In the genomic region with DNA sequence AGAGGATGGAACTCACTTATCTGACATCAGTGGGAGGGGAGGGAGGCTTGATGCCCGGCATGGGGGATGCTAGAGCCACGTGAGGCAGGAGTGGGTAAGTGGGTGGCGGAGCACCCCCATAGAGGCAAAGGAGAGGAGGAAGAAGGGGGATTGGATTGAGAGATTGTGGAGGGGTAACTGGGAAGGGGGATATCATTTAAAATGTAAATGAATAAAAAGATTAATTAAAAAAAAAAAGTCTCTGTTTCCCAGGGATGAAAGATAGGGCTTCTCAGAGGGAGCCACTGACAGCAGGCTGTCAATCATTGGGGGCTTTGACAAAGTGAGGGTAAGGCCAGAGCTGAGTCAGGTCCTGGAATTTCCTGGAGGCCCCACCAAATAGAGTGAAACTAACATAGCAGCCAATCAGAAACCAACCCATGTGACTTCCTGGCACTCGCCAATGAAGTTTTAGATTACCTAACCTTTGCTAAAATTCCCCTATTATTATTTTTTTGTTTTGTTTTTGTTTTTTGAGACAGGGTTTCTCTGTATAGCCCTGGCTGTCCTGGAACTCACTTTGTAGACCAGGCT, we compare ENCODE assay signal across 26 mouse cellular contexts. TPM values are rescaled to one million over a fixed set of nuclear protein-coding genes. Genes with fewer than 3 reads are reported as not detected.
A peak's percentile ranks its signal among the peaks of the same experiment; 100 is the strongest.
DNase-seq lines count a peak whose midpoint lies in the region; ATAC-seq and TF ChIP-seq lines count a peak whose summit lies in the region.
"Had no signal": no experiment of that assay in that cellular context is flagged by ENCODE, and none has a peak within 500 bp of the region (broad histone marks: within the 10 kb centered on the region; RNA-seq: fewer than 3 reads in every experiment).

No protein-coding gene starts in this region.

- no peak overlapping the region for H3K27ac ChIP-seq in limb, embryonic 12.5 days
- no peak overlapping the region for H3K27ac ChIP-seq in limb, embryonic 10.5 days
- peak overlapping the region; percentile 12; the same call in 1 of the 2 replicates for H3K27ac ChIP-seq in CH12.LX (ENCODE audit: insufficient read depth, low read depth)
- peak overlapping the region; percentile 51 for H3K27ac ChIP-seq in bone marrow macrophage, adult 2 months (ENCODE audit: insufficient read depth, low read depth, low read length)
- H3K27ac ChIP-seq: embryonic facial prominence, embryonic 12.5 days; embryonic facial prominence, embryonic 15.5 days; gastrocnemius, adult 2 months; hindbrain, embryonic 12.5 days; hindbrain, embryonic 15.5 days; intestine, embryonic 15.5 days had no signal

- no peak overlapping the region for H3K4me2 ChIP-seq in limb, embryonic 12.5 days
- no peak overlapping the region for H3K4me2 ChIP-seq in CH12.LX (ENCODE audit: insufficient read depth, low read depth, poor library complexity, severe bottlenecking)
- H3K4me2 ChIP-seq: embryonic facial prominence, embryonic 12.5 days; embryonic facial prominence, embryonic 15.5 days; heart, embryonic 11.5 days; hindbrain, embryonic 12.5 days; hindbrain, embryonic 15.5 days; intestine, embryonic 15.5 days had no signal

- no peak for TF ChIP-seq EP300 in CH12.LX (IDR thresholded peaks at IDR 0.05; ENCODE audit: low read length)

- WGBS in limb, embryonic 12.5 days: 83% methylated on average over 4 of the region's 4 CpGs
- 75% methylated on average over 4 of the region's 4 CpGs for WGBS in limb, embryonic 10.5 days

- intact Hi-C loops in gastrocnemius, postnatal 36 days (cut with DNase I): no loop called here

- no peak for DNase-seq in limb, embryonic 10.5 days (ENCODE audit: low spot score)
- no peak for DNase-seq in CH12.LX (ENCODE audit: extremely low read depth)
- DNase-seq in testis, postnatal 10 days (ENCODE audit: low spot score): no peak
- no peak for DNase-seq in gastrocnemius, postnatal 36 days
- no peak for DNase-seq in adrenal gland, adult 2 months
- DNase-seq: adrenal gland, postnatal 10 days; adrenal gland, postnatal 36 days; cerebellum, adult 11 months; cerebellum, adult 2 months; cerebellum, adult 9-11 months; cerebellum, postnatal 25 days; forebrain, postnatal 0 days; gastrocnemius, adult 2 months; gastrocnemius, postnatal 14 days; heart, adult 18-20 months; kidney, adult 11 months had no signal

- no peaks in the 10 kb centered on the region for H3K27me3 ChIP-seq in limb, embryonic 12.5 days
- H3K27me3 ChIP-seq in limb, embryonic 10.5 days (ENCODE audit: low read depth, poor library complexity, severe bottlenecking): no peaks in the 10 kb centered on the region
- no peaks in the 10 kb centered on the region for H3K27me3 ChIP-seq in CH12.LX (replicated peaks)
- H3K27me3 ChIP-seq: embryonic facial prominence, embryonic 12.5 days; embryonic facial prominence, embryonic 15.5 days; hindbrain, embryonic 12.5 days; hindbrain, embryonic 15.5 days; intestine, embryonic 15.5 days had no signal

- H3K79me2 ChIP-seq in CH12.LX (replicated peaks; ENCODE audit: control insufficient read depth, extremely low read depth, insufficient read depth, poor library complexity, severe bottlenecking): no peaks in the 10 kb centered on the region

- no peak for TF ChIP-seq CTCF in CH12.LX (conservative IDR thresholded peaks at IDR 0.05 in 1 of 2, IDR thresholded peaks at IDR 0.05 in 1 of 2; ENCODE audit: low read depth in 2 of 2, low read length in 2 of 2)
- no peak for TF ChIP-seq CTCF in bone marrow macrophage, adult 2 months (IDR thresholded peaks at IDR 0.05; ENCODE audit: low read depth, low read length)

- no peak for TF ChIP-seq POLR2A in CH12.LX (IDR thresholded peaks at IDR 0.05; ENCODE audit: low read depth, low read length)
- TF ChIP-seq POLR2A in bone marrow macrophage, adult 2 months (IDR thresholded peaks at IDR 0.05; ENCODE audit: borderline replicate concordance, low read depth, low read length): no peak

- H3K36me3 ChIP-seq in limb, embryonic 12.5 days: no peaks in the 10 kb centered on the region
- no peaks in the 10 kb centered on the region for H3K36me3 ChIP-seq in limb, embryonic 10.5 days
- H3K36me3 ChIP-seq in CH12.LX (replicated peaks in 1 of 2; ENCODE audit: control insufficient read depth in 1 of 2, insufficient read depth in 1 of 2, low read length in 1 of 2): no peaks in the 10 kb centered on the region
- H3K36me3 ChIP-seq: embryonic facial prominence, embryonic 12.5 days; embryonic facial prominence, embryonic 15.5 days; G1E; hindbrain, embryonic 12.5 days; hindbrain, embryonic 15.5 days; intestine, embryonic 15.5 days had no signal

- H3K4me1 ChIP-seq in limb, embryonic 12.5 days (replicated peaks): peaks cover 10% of the 10 kb centered on the region; the same call in 1 of the 2 replicates
- H3K4me1 ChIP-seq in limb, embryonic 10.5 days: peaks cover 22% of the 10 kb centered on the region
- H3K4me1 ChIP-seq in CH12.LX (ENCODE audit: control insufficient read depth in 1 of 2, insufficient read depth in 2 of 2): peaks cover 23 to 75% of the 10 kb centered on the region in 2 experiments
- peaks cover 54% of the 10 kb centered on the region for H3K4me1 ChIP-seq in bone marrow macrophage, adult 2 months (ENCODE audit: control insufficient read depth, insufficient read depth, low read length)

- dilution Hi-C loops in CH12.LX (cut with MboI; ENCODE audit: extremely low pct_ligation_motif_present, extremely low pct_unique_long_range_greater_than_20kb, low sequenced_read_pairs): no loop called here

- no peak overlapping the region for H3K4me3 ChIP-seq in limb, embryonic 12.5 days (replicated peaks)
- no peak overlapping the region for H3K4me3 ChIP-seq in limb, embryonic 10.5 days
- H3K4me3 ChIP-seq in CH12.LX (replicated peaks in 1 of 3; ENCODE audit: low read depth in 2 of 3, low read length in 2 of 3, poor library complexity in 1 of 3): no peak overlapping the region
- H3K4me3 ChIP-seq in bone marrow macrophage, adult 2 months (ENCODE audit: insufficient read depth, low read length): no peak overlapping the region
- H3K4me3 ChIP-seq: embryonic facial prominence, embryonic 12.5 days; embryonic facial prominence, embryonic 15.5 days; gastrocnemius, adult 2 months; hindbrain, embryonic 12.5 days; hindbrain, embryonic 15.5 days; intestine, embryonic 15.5 days had no signal

- no peaks in the 10 kb centered on the region for H3K9me3 ChIP-seq in limb, embryonic 12.5 days
- H3K9me3 ChIP-seq in limb, embryonic 10.5 days (replicated peaks): no peaks in the 10 kb centered on the region
- H3K9me3 ChIP-seq in CH12.LX (replicated peaks; ENCODE audit: low read length): no peaks in the 10 kb centered on the region
- H3K9me3 ChIP-seq: embryonic facial prominence, embryonic 12.5 days; embryonic facial prominence, embryonic 15.5 days; G1E; hindbrain, embryonic 12.5 days; hindbrain, embryonic 15.5 days; intestine, embryonic 15.5 days had no signal

- in situ Hi-C loops in CH12.LX (cut with MboI; ENCODE audit: low pct_ligation_motif_present, low pct_unique_long_range_greater_than_20kb, low sequenced_read_pairs): no loop called here

- ATAC-seq in limb, embryonic 12.5 days (ENCODE audit: insufficient number of reproducible peaks, insufficient read depth, low FRiP score, low TSS enrichment, low read depth): no peak
- ATAC-seq: forebrain, embryonic 14.5 days; forebrain, postnatal 0 days; intestine, embryonic 15.5 days had no signal

- no peak for TF ChIP-seq RAD21 in CH12.LX (IDR thresholded peaks at IDR 0.05; ENCODE audit: low read depth, low read length)

- 0 out of 2 replicates have a peak overlapping the region, but pooled peaks have one; percentile 24 for H3K9ac ChIP-seq in limb, embryonic 12.5 days (replicated peaks)
- no peak overlapping the region for H3K9ac ChIP-seq in CH12.LX (ENCODE audit: insufficient read depth, low read depth)
- H3K9ac ChIP-seq: embryonic facial prominence, embryonic 12.5 days; embryonic facial prominence, embryonic 15.5 days; forebrain, postnatal 0 days; hindbrain, embryonic 12.5 days; hindbrain, embryonic 15.5 days; intestine, embryonic 15.5 days had no signal

TF ChIP-seq in CH12.LX, 34 proteins besides CTCF, POLR2A, EP300 and RAD21:
- TF ChIP-seq MYC (IDR thresholded peaks at IDR 0.05; ENCODE audit: low read depth, low read length): no peak
- no peak for TF ChIP-seq E2F4 (IDR thresholded peaks at IDR 0.05; ENCODE audit: insufficient replicate concordance, low read depth, low read length)
- TF ChIP-seq ETS1 (conservative IDR thresholded peaks at IDR 0.05; ENCODE audit: low read depth, low read length): peak; percentile 18; the same call in 1 of the 2 replicates
- TF ChIP-seq MAFK (IDR thresholded peaks at IDR 0.05; ENCODE audit: insufficient replicate concordance, low read length): peak; percentile 48; the same call in 1 of the 2 replicates
- TF ChIP-seq USF1 (IDR thresholded peaks at IDR 0.05; ENCODE audit: low read depth, low read length): peak; percentile 14; the same call in 1 of the 2 replicates
TF ChIP-seq in CH12.LX: peak in this region for 3.

RNA-seq across cellular contexts. Expression of a gene that starts 4.5 kb away (rescaled TPM):
- polyA plus RNA-seq in limb, embryonic 12.5 days (2016; fragmentation: Nextera tagmentation; extraction: Ambion mirVana): 57.9 and 59.7 TPM in 2 replicates
- 56.3 and 62.4 TPM in 2 replicates for polyA plus RNA-seq in limb, embryonic 10.5 days (2016; fragmentation: Nextera tagmentation; extraction: Ambion mirVana)
- total RNA-seq in CH12.LX (2012; rRNA removed) (136 and 166 TPM in 2 replicates), CH12.LX (2014; rRNA removed) (104 and 112 TPM in 2 replicates)
- polyA plus RNA-seq in CH12.LX (2012; ENCODE audit: insufficient read length, low read depth): 74.9 and 79.8 TPM in 2 replicates
- polyA plus RNA-seq in bone marrow macrophage, adult 2 months (2012; ENCODE audit: insufficient read depth, insufficient read length, missing spikeins): 94.2 and 95.5 TPM in 2 replicates
- total RNA-seq in gastrocnemius, postnatal 36 days (2021): 10 to 100 TPM; 40.8 to 44.9 TPM
- 10 to 100 TPM; 47.0 to 55.4 TPM for total RNA-seq in adrenal gland, adult 2 months (2021)
- 145 and 155 TPM in 2 replicates for polyA plus RNA-seq in adrenal gland, adult 2 months (2012; rRNA removed)

RNA-seq across cellular contexts. Expression of a gene that starts 31.2 kb away (rescaled TPM):
- 43.8 and 47.2 TPM in 2 replicates for polyA plus RNA-seq in limb, embryonic 12.5 days (2016; fragmentation: Nextera tagmentation; extraction: Ambion mirVana)
- polyA plus RNA-seq in limb, embryonic 10.5 days (2016; fragmentation: Nextera tagmentation; extraction: Ambion mirVana): 16.4 and 22.1 TPM in 2 replicates
- total RNA-seq in CH12.LX (2012; rRNA removed) (5.0 and 6.4 TPM in 2 replicates), CH12.LX (2014; rRNA removed) (1.4 and 2.2 TPM in 2 replicates)
- polyA plus RNA-seq in CH12.LX (2012; ENCODE audit: insufficient read length, low read depth): 9.7 and 9.8 TPM in 2 replicates
- polyA plus RNA-seq in bone marrow macrophage, adult 2 months (2012; ENCODE audit: insufficient read depth, insufficient read length, missing spikeins): 5.4 and 10.6 TPM in 2 replicates
- 1 to 10 TPM; 3.5 to 5.4 TPM for total RNA-seq in gastrocnemius, postnatal 36 days (2021)
- 10 to 100 TPM; 10.4 to 20.4 TPM for total RNA-seq in adrenal gland, adult 2 months (2021)
- 9.1 and 9.2 TPM in 2 replicates for polyA plus RNA-seq in adrenal gland, adult 2 months (2012; rRNA removed)

Comparison
In these comparisons a context has a peak if more than half of its experiments do, and no peak if none do; other contexts are left out.
1. H3K27ac ChIP-seq: peak in CH12.LX (single experiment) and bone marrow macrophage, adult 2 months (single experiment); none in limb, embryonic 12.5 days (single experiment) and limb, embryonic 10.5 days (single experiment).